Mouse (Mus musculus): ENCODE data around the gene Rps11.
"Not testable (repeated sequence)": the region's sequence is repeated elsewhere in the genome, so short reads cannot be mapped to it uniquely, and the experiment has no call there.

Rps11 gene

DNA sequence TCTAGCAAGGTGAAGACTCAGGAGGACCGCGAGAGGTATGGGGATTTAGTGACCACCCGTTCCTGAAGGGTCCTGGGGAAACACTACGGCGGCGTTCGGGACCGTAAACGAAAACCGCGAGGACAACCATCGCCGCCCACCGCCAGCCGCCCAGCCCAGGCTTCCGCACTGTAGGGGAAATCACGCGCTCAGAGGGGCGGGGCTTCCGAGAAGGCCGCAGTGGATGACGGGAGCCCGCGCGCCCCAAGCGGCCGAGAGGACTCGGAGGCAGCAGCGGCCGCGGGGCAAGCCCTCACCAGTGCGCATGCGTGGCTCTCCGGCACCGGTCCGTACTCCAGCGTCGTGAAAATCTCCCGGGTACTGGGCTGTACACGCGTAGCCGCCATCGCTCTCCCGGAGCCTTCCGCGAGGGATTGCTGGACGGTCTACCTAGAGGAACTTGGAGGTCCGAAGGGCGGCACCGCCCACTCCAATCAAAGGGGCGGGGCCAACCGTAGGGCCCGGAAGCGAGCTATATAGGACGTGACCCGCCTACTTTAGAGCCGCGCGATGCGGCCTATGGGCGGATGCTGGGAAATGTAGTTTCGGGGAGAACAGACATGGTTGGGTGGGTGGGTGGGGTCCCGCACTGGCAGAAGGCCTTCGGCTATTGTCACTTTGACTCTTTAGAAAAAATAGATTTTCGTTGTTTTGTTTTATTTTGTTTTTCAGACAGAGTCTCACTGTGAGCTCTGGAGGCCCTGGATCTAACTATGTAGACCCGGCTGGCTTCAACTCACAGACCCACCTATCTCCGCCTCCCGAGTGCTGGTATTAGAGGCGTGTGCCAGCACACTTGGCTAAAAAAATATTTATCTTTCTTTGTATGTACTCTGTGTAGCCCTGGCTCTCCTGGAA lies 30.1 kb upstream of the Rps11 start, which contains the start of the genes Pih1d1 and Aldh16a1:
Pih1d1 (plus strand) TSS at position 208 of the 897 bp plus-strand sequence.
Aldh16a1 (minus strand) TSS at position 489 of the 897 bp plus-strand sequence.
- DNase-seq = peak; percentile 97 to 99

DNA sequence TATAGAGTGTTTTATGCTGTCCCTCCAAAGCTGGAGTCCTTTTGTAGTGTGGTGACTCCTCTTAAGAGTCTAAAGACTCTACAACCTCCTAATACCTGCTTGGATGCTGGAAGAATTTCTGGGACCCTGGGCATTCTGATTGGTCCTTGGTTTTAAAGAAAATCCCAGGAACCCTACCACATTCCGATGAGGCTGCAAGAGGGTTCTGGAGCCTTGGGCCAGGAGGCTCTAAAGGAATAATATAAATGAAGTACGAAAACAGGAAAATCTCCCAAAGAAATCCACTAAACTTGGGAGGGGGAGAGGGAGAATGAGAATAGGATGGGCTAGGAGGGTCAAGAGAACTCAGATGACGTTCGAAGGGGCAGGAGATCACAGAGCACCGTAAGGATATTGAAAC lies 29.3 kb upstream of the Rps11 start:
- DNase-seq = no peak

DNA sequence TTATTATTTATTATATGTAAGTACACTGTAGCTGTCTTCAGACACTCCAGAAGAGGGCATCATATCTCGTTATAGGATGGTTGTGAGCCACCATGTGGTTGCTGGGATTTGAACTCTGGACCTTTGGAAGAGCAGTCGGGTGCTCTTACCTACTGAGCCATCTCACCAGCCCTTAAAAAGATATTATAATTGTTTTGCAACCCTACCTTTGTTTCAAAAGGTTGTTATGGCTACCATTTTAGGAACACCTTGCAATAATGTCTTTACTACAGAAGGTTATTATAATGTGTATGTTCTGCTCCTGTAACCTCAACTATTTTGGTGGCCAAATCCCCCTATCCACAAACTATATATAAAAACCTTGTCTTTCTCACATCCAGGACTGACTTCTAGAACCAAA lies 28.8 kb upstream of the Rps11 start:
- DNase-seq = not testable (repeated sequence)

DNA sequence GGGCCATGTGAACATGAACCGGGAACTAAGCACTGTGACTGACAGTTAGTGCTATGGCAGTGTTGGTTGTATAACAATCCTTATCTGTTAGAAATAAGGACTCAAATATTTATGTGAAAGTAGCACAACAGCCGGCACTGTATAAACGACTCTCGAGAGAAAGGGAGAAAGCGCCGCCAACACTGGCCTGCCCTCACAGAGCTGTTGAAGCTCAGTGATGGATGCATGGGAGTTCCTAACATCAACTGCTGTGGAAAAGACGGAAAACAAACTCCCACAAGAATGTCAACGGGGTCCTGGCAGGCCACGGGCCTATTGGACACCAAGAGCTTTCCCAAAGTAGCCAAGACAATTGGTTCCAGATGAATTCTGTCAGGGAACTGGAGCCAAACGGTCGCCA lies 27.1 kb upstream of the Rps11 start:
- no peak for DNase-seq

DNA sequence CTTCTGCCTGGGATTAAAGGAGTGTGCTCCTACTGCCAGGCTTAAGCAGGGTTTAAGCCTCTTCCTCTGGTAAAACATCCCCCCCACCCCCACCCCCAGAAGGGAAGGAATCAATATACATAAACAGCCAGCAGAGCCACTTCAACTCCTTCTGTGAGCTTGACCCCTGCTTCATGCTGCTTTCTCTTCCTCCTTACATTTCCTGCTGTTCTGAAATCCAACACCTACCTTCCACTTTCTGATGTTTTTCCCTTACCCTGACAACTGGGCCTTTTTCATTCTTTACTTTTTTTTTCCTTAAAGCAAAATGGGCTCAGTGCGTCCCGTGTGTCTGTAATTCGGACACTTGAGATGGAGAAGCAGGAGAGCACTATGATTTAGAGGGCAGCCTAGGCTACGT lies 26.1 kb upstream of the Rps11 start:
- DNase-seq = no peak

DNA sequence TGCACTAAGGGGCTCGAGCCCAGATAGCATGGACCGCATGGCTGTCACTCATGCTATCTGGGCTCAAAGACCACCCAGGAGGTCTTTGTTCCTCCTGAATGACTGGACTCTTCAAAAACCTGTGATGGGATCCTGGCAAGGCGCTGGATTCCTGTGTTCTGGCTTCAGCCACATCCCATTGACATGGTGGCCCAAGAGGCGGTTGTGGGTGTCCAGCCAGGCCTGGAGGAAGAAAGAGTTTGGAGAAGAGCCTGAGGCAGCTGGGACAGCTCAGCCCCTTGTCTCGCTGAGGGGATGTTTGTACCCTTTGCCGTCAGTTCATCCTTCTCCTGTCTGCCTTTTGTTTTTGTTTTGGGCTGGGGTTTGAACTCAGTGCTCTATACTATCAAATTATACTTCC lies 25.3 kb upstream of the Rps11 start:
- DNase-seq = no peak

DNA sequence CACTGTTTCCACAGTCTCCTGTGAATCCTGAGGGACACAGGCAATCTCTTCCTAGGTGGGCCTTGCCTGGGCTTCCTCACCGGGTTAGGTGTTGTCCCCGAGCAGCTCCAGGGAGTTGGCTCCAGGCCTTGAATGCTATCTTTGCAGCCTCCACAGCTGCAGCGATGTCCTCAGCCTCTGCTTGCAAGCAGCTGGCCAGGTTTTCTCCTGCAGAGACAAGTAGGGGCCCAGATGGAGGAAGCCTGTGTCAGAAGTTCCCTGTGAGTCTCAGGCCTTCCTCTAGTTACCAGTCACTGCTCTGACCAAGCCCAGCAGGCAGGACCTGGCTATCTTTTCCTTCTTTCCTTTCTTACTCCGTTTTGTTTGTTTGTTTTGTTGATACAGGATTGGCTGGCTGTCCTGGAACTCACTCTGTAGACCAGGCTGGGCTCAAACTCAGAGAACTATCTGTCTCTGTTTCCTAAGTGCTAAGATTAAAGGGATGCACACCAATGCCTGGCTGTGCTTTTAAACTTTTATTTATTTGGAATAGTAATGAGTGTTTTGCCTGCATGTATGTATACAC lies 24.4 kb upstream of the Rps11 start:
- no peak for DNase-seq

DNA sequence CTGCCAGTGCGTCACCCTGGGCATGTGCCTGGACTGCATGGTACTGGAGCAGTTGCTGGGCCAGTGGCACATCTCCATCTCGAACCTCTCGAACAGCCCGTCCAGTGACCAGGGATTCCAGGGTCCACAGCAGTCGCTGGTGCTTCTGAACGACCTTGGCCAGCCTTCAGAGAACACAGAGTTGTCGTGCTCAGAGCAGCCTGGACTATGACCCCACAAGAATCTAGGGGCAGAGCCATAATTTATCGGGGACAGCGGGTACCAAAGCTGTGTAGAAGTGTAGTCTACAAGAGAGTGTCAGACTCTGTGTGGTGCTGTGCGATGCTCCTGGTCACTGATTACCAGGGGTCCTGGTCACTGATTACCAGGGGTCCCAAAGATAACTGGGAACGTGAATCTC lies 23.7 kb upstream of the Rps11 start:
- no peak for DNase-seq

DNA sequence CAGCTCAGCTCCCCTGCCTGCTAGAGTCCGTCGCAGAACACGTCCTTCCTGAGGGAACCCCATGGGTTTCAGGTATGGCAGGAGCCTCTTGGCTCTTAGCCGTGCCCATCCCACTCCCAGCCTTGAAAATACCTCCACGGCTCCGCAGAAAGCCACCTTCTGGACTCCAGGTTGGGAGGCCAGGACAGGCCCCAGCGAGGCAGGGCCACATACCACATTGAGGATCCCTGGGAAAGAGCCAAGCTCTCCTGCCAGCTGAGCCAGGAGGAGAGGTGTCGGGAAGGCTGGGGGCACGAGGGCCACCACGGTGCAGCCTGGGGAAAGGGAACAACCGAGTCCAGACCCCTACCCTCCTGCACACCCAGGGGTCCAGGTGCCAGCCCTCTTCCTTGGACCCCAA lies 23.0 kb upstream of the Rps11 start:
- DNase-seq = no peak

DNA sequence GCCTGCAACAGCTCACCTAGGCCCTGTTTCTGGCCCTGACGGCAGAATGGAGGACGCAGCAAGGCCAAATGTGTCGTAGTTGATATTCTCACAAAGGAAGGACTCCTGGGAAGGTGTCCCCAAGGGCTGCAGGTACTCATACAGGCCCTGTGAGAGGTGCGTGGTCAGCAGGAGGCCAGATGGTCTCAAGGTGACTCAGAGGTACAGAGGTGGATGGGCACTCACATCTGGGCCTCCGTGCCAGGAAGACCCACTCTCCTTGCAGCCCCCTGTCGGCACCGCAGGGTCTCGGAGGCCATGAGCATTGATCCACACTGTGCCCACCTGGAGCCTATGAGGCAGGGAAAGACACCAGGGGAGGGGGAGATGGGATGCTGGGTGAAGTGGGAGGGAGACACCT lies 21.2 kb upstream of the Rps11 start:
- DNase-seq = no peak

DNA sequence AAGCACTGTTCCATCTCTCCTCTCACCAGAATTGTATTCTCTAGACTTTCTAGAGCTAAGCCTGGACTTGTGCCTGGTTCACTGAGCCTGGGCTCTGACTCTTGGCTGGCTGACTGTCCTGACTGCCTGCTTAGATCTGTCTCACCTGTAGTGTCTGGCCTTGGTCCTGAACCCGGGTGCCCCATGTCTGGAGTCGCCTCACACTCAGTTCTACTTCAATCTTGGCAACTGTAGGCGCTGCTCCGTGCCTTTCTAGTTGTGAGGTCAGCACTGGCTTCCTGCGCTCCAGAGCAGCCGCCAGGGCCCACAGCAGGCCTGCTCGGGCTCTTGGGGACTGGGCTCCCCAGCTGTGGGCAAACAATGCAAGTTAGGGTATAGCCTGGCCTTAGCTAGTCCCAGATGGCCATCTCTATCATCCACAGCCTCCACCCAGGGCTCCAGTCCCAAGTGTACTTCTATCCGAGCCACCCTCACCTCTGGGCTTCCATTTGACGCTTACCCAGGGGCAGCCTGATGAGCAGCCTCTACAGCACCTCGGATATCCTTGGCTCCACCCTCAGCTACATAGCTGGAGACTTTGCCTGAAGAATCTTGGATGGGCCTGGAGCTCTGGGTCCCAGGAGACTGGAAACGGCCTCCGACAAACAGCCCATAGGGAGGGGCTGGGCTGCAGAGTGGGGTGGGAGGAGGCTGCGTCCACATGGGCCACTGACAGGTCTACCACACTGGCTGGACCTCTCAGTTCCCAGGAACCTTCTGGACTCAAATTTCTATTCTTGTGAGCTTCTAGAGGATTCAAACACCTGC lies 20.3 kb upstream of the Rps11 start:
- DNase-seq = no peak

DNA sequence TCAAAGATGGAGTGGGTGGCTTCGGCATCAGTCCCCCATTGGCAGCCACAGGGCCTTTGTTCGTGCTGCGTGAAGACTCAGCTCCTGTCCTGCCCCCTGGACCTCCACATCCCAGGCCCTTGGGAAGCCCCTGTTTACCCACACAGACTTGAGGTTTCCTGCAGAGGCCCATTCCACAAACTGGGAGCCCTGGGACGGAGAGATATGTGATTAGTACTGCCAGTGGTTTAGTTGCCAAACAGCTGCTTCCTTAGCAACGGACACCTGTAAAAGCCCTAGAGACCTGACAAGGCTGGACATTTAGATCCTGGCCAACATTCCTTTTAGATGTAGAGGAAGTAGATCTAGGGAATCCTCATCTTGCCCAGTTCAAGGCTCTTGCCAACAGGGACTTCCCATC lies 17.7 kb upstream of the Rps11 start:
- DNase-seq = no peak

DNA sequence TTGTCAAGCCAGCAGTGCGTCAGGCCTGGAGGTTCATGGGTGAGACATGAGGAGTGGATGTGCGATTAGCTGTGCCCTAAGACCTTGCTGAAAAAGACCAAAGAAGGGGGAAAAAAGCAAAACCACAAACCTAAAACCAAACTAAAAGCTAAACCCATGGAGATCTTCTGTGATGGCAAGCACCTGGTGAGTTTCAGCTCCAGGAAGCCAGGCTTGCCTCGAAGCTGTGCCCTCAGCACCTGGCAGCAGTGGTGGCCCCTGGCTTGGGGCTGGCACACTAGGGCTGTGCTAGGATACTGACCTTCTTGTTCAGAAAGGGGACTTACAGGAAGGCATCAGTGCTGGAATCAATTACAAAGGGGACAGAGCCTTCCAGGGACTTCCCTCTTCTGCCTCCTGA lies 17.1 kb upstream of the Rps11 start:
- DNase-seq = no peak

DNA sequence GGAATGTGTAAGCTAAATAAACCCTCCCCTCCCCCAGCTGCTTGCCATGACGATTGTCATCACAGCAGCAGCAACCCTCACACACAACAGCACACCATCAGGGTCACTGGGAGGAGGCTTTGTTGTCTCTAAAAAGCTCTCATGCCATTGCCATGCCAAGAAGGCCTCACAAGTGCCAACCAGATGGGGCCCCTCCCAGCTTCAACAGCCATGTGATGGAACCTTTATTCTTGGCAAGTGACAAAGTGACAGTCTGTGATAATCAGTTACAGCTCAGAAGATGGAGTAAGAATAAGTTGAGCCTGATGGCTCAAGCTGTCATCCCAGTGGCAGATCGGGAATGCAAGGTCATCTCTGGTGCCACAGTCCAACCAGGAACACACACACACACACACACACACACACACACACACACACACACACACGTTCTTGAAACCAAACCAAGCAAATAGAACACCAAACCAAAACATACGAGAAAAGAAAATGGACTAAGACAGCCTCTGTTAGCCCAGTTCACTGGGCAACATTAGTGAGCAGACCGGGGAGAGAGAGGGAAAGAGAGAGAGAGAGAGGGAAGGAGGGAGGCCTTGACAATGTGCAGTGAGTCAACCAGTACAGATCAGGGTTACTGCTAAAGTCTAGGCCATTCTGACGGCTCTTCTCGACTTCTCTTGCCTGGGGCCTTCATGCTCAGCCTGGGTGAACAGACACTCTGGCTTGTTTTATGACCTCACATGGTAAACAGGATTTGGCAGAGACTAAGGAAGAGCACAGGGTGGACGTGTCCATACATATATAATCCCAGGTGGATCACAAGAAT lies 15.9 kb upstream of the Rps11 start:
- DNase-seq = no peak

DNA sequence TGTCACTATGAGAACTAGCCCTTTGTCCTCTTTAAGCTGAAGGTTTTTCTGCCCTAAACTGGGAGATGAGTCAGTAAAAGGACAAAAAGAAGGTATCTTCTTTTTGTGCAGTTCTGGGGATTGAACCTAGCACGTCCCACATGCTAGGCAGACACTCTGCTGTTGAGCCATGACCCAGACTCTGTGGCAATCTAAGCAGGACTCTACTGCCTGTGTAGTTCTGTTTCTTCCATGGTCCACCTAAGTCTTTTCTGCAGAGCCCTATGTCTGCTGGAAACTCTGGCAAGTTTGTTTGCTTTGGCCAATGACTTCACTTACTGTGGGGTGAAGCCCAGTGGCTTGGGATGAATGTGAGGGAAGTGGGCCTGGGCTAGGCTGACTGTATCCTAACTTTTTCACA lies 14.2 kb upstream of the Rps11 start:
- DNase-seq = no peak

DNA sequence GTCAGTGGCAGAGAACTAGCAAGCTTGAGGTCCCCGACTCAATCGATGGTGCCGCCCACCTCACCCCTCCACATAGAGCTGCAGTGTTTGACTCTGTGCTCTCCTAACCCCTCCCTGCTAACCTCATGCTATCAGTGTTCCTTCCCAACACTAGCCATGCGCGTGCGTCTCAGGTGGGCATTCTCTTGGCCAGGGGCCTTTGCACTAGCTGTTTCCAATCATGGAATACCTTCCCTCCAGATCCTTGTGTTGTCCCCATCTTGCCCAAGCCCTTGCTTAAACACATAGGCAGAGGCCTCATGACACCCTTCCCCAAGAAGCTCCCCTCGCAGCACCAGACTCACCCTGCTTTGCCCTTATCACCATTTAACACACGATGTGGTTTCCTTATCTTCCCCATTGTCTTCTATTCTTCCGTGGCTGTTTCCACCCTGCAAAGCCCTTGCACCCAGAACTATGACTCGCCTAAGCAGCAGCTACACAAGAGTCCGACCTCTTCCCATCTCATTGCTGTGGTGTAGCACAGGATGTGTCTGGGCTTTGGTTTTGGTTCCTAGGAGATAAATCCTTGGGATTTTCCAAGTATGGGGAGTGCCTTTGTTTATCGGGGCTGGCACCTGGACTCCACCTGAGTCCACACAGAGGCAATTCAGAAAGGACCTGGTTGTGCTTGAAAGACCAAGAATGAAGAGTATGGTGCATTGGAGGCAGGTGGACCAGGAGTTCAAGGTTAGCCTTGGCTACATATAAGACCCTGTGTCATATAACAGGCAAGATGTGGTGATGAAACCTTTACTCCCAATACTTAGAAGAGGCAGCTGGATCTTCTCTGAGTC lies 13.2 kb upstream of the Rps11 start:
- DNase-seq = no peak

DNA sequence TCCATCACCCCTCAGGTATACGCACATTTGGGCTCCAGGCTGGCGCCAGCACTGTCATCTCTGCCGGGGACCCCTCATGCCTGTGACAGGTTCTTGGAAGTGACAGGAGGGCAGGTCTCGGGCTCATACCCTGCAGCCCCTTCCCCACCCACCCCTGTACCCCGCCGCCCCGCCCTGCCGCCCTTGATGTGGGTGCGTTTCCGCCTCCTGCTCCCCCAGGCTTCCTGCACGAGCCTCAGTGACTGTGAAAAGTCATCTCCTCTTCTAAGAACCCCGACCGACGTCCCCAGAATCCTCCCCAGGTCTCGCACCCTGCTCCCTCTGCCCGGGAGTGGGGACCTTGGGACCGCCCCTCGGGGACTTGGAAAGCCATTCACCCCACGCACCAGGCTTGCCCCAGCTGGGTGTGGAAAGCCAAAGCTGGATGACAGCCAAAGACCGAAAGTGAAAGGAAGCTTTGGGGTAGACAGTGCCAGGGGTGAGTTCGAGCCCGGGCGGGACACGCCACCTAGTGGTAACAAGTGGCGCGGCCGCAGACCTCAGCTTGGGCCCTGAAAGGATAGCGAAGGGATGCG lies 11.8 kb upstream of the Rps11 start, which contains the start of the genes Gm45713 and Flt3l:
Gm45713 (minus strand) TSS at position 239 of the 575 bp plus-strand sequence.
Flt3l (minus strand) TSS at position 440 of the 575 bp plus-strand sequence.
- peak; percentile 91 to 94 for DNase-seq

DNA sequence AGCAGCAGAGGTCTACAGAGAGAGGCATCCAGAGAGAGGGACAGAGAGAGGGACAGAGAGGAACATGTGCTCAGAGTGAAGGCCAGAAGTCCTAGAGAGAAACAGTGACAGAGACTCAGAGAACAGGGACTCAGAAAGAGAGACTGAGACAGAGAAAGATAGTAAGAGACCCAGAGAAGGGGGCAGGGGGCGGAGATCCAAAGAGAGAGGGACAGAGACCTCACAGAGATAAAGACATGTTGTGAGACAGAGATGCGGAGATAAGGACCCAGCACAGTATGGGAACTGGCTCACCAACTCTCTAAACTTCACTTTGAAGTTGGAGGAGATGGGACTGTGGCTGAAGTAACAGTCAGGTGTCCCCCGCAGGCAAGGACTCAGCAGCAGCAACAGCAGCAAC lies 11.1 kb upstream of the Rps11 start:
- no peak for DNase-seq

DNA sequence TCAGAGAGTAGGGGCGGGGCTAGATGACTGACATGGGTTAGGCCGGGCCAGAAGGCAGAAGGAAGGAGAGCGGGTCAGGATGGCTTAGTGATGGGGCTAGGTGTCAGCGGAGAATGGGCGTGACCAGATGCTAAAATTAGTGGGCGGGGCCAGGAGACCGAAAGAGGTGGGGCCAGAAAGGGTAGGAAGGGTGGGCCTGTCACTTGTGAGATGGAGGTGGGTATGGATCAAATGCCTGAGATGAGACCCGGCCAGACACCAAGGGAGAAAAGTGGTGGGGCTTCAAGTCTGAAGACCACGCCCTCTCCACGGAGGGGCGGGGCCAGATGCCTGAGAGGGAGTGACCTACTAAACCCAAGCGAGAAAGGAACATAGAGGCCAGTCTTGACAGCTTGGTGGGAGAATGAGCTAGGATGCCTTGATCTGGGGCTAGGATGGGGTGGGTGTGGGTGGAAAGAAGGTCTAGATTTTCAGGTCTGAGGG lies 10.3 kb upstream of the Rps11 start:
- DNase-seq = no peak

DNA sequence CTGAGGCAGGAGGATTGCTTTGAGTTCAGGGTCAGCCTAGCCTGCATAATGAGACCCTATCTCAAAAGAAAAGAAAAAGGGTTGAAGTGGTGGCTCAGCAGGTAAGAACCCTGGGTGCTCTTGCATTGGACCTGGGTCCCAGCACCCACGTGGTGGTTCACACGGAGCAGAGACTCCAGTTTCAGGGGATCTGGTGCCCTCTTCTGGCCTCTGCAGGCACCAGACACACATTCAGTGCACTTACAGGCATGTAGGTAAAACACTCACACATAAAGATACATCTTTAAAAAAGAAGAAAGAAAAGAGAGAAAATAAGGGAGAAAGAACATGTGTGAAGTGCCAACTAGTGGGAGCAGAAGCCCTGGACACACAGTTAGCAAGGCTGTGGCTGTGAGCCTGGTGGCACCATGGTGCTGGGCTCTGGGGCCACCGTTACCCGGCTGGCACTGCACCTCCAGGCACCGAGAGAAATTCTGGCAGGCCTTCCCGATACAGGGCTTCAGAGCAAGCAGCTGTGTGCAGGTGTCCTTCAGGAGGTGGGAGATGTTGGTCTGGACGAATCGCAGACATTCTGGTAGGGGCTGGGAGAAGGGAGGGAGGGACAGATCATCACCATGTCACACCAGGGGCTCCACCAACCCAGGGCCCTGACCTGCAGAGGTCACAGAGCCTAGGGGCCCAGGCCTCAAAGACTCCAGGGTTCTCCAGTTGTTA lies 9.4 kb upstream of the Rps11 start:
- no peak for DNase-seq
